Mouse (Mus musculus): Measurements from ENCODE around the gene Dusp7. TPM values are rescaled to one million over a fixed set of nuclear protein-coding genes. Genes with fewer than 3 reads are reported as not detected.
A peak's percentile ranks its signal among the peaks of the same experiment; 100 is the strongest.

Dusp7 gene
- polyA plus RNA-seq, 1 experiment from 2014 or later = 3.8 TPM

- 71% methylated on average over 10 of the region's 10 CpGs for WGBS (ENCODE audit: insufficient replicate concordance)
- Histone ChIP-seq H3K36me3 (no peaks in the 10 kb centered on the region), H3K9ac (no peak overlapping the region), H3K4me2 (no peak overlapping the region), H3K9me3 (replicated peaks) (no peaks in the 10 kb centered on the region), H3K27ac (no peak overlapping the region), H3K4me1 (replicated peaks) (peaks cover 30% of the 10 kb centered on the region), H3K27me3 (no peaks in the 10 kb centered on the region), H3K4me3 (replicated peaks) (no peak overlapping the region)
- ATAC-seq (ENCODE audit: low read depth) (no peak), DNase-seq (no peak)
Measured at GRCm38 (mm10) chr9:106355217-106355974, 13.0 kb upstream of the Dusp7 start.

GRCm38 (mm10) chr9:106355975-106356286 is 12.5 kb upstream of the Dusp7 start:
- Histone ChIP-seq H3K4me2 (no peak overlapping the region), H3K4me1 (replicated peaks) (peaks cover 30% of the 10 kb centered on the region), H3K4me3 (replicated peaks) (no peak overlapping the region), H3K36me3 (no peaks in the 10 kb centered on the region), H3K27ac (no peak overlapping the region; the same call in 1 of the 2 replicates), H3K27me3 (no peaks in the 10 kb centered on the region), H3K9me3 (replicated peaks) (no peaks in the 10 kb centered on the region), H3K9ac (no peak overlapping the region)
- no peak for DNase-seq
- ATAC-seq (ENCODE audit: low read depth) = no peak

- H3K4me1 ChIP-seq (replicated peaks) = peaks cover 30% of the 10 kb centered on the region
- no peak overlapping the region for H3K9ac ChIP-seq
- no peak overlapping the region for H3K4me3 ChIP-seq (replicated peaks)
- H3K9me3 ChIP-seq (replicated peaks) = no peaks in the 10 kb centered on the region
- 58% methylated on average over 10 of the region's 10 CpGs for WGBS (ENCODE audit: insufficient replicate concordance)
- H3K27ac ChIP-seq = no peak overlapping the region; the same call in 1 of the 2 replicates
- ATAC-seq (ENCODE audit: low read depth) = no peak
- no peaks in the 10 kb centered on the region for H3K27me3 ChIP-seq
- DNase-seq = no peak
- no peaks in the 10 kb centered on the region for H3K36me3 ChIP-seq
- no peak overlapping the region for H3K4me2 ChIP-seq
Measured at GRCm38 (mm10) chr9:106356323-106356844, 12.0 kb upstream of the Dusp7 start.

- Histone ChIP-seq H3K27ac (no peak overlapping the region), H3K4me1 (replicated peaks) (peaks cover 30% of the 10 kb centered on the region), H3K9ac (no peak overlapping the region), H3K9me3 (replicated peaks) (no peaks in the 10 kb centered on the region), H3K36me3 (no peaks in the 10 kb centered on the region), H3K27me3 (no peaks in the 10 kb centered on the region), H3K4me2 (no peak overlapping the region), H3K4me3 (replicated peaks) (no peak overlapping the region)
- WGBS (ENCODE audit: insufficient replicate concordance) = 73% methylated on average over 3 of the region's 3 CpGs
- DNase-seq (no peak), ATAC-seq (ENCODE audit: low read depth) (no peak)
Measured at GRCm38 (mm10) chr9:106357167-106357566, 11.3 kb upstream of the Dusp7 start.

GRCm38 (mm10) chr9:106359297-106359696 is 9.1 kb upstream of the Dusp7 start:
- DNase-seq (no peak), ATAC-seq (ENCODE audit: low read depth) (no peak)
- peaks cover 19% of the 10 kb centered on the region for H3K4me1 ChIP-seq (replicated peaks)
- WGBS (ENCODE audit: insufficient replicate concordance) = 60% methylated on average over 6 of the region's 6 CpGs
- H3K9me3 ChIP-seq (replicated peaks) = no peaks in the 10 kb centered on the region
- H3K4me3 ChIP-seq (replicated peaks) = no peak overlapping the region
- no peak overlapping the region for H3K9ac ChIP-seq
- no peaks in the 10 kb centered on the region for H3K27me3 ChIP-seq
- H3K27ac ChIP-seq = no peak overlapping the region
- no peak overlapping the region for H3K4me2 ChIP-seq
- H3K36me3 ChIP-seq = no peaks in the 10 kb centered on the region

GRCm38 (mm10) chr9:106361140-106361539 is 7.3 kb upstream of the Dusp7 start:
- WGBS (ENCODE audit: insufficient replicate concordance) = 70% methylated on average over 6 of the region's 6 CpGs
- Histone ChIP-seq H3K4me3 (replicated peaks) (no peak overlapping the region), H3K9me3 (replicated peaks) (no peaks in the 10 kb centered on the region), H3K27me3 (peaks cover 7% of the 10 kb centered on the region; the same call in 1 of the 2 replicates), H3K36me3 (no peaks in the 10 kb centered on the region), H3K9ac (no peak overlapping the region), H3K27ac (no peak overlapping the region), H3K4me1 (replicated peaks) (peaks cover 16% of the 10 kb centered on the region), H3K4me2 (no peak overlapping the region)
- no peak for ATAC-seq (ENCODE audit: low read depth)
- no peak for DNase-seq

DNA sequence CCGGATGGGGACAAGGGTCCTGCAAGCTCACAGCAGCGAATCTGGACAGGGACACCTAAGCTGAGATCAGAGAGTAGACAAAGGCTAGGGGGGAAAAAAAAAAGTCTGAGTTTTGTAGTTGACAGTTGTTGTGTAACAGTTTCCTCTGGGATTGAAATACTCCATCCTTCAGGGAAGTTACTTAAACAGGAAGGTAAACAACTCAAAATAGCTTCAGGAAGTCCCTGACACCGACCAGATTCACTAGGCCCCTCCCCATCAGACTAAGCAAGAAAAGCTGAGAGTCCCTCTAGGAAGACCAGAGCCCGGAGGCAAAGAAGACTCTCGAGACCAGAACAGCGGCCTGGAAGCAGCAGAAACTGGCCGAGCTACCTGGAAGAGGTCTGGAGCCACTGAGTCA is 3.1 kb upstream of the Dusp7 start:
- Histone ChIP-seq H3K36me3 (no peaks in the 10 kb centered on the region), H3K27me3 (peaks cover 28% of the 10 kb centered on the region), H3K4me3 (replicated peaks) (no peak overlapping the region), H3K4me2 (no peak overlapping the region), H3K4me1 (replicated peaks) (peaks cover 50% of the 10 kb centered on the region), H3K9ac (no peak overlapping the region), H3K9me3 (replicated peaks) (no peaks in the 10 kb centered on the region), H3K27ac (no peak overlapping the region; the same call in 1 of the 2 replicates)
- ATAC-seq (ENCODE audit: low read depth) = no peak
- no peak for DNase-seq
- 32% methylated on average over 7 of the region's 7 CpGs for WGBS (ENCODE audit: insufficient replicate concordance)

- Histone ChIP-seq H3K4me3 (replicated peaks) (no peak overlapping the region), H3K9ac (no peak overlapping the region), H3K36me3 (peaks cover 7% of the 10 kb centered on the region), H3K27me3 (peaks cover 29% of the 10 kb centered on the region), H3K4me2 (no peak overlapping the region), H3K4me1 (replicated peaks) (peaks cover 59% of the 10 kb centered on the region), H3K9me3 (replicated peaks) (no peaks in the 10 kb centered on the region), H3K27ac (no peak overlapping the region)
- 50% methylated on average over 1 of the region's 1 CpGs for WGBS (ENCODE audit: insufficient replicate concordance)
- ATAC-seq (ENCODE audit: low read depth) (no peak), DNase-seq (no peak)
Measured at GRCm38 (mm10) chr9:106366188-106366587, 2.2 kb upstream of the Dusp7 start.

DNA sequence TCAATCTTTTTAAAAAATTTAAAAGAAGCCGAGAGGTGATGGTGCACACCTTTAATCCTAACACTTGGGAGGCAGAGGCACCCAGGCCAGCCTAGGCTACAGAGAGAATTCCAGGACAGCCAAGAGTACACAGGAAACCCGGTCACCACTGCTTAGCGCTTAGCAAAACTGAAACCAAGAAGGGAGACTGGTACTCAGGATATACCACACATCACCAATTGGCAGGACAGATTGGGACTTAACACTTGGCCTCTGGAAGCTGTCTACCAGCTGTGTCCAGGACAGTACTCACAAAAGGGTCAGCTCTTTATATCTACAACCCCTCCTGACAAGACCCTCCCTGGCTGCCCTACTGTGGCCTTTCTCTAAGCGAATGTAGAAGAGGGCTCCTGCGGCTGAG is 1.4 kb upstream of the Dusp7 start:
- no peak overlapping the region for H3K27ac ChIP-seq
- no peak for DNase-seq
- peak overlapping the region; percentile 95 for H3K4me2 ChIP-seq
- H3K9ac ChIP-seq = peak overlapping the region; percentile 63
- WGBS (ENCODE audit: insufficient replicate concordance) = 22% methylated on average over 5 of the region's 5 CpGs
- ATAC-seq (ENCODE audit: low read depth) = no peak
- peaks cover 29% of the 10 kb centered on the region for H3K27me3 ChIP-seq
- peaks cover 13% of the 10 kb centered on the region for H3K36me3 ChIP-seq
- H3K4me3 ChIP-seq (replicated peaks) = peak overlapping the region; percentile 82
- H3K4me1 ChIP-seq (replicated peaks) = peaks cover 67% of the 10 kb centered on the region
- H3K9me3 ChIP-seq (replicated peaks) = no peaks in the 10 kb centered on the region

DNA sequence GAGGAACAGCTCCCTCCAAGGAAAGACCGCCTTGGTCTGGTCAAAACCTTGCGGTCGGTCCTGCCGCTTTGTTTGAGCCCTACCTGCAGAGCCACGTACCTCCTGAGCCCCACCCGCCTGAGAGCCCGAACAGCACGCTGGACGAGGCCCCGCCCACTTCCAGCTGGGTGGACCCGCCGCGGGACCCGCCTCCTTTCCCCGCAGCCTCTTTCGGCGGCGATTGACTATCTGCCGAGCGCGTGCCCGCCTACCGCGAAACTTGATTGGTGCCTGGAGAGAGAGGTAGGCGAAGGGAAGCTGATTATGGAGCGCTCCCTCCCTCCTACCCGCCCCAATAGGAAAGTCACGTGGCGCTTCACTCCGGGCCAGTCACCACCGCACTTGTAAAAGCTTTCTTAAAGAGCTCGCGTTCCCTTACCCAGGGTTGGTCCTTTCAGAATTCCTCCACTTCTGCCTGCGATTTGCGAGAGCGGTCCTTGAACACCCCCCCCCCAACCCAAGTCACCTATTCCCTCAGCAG is 780 bp upstream of the Dusp7 start:
- under 1% methylated on average over 36 of the region's 36 CpGs for WGBS (ENCODE audit: insufficient replicate concordance)
- peak overlapping the region; percentile 89 for H3K9ac ChIP-seq
- H3K4me3 ChIP-seq (replicated peaks) = peak overlapping the region; percentile 82
- ATAC-seq (ENCODE audit: low read depth) (peak; percentile 91), DNase-seq (peak; percentile 98)
- peaks cover 29% of the 10 kb centered on the region for H3K27me3 ChIP-seq
- H3K27ac ChIP-seq = peak overlapping the region; percentile 88
- peaks cover 73% of the 10 kb centered on the region for H3K4me1 ChIP-seq (replicated peaks)
- no peaks in the 10 kb centered on the region for H3K9me3 ChIP-seq (replicated peaks)
- peak overlapping the region; percentile 95 for H3K4me2 ChIP-seq
- H3K36me3 ChIP-seq = peaks cover 20% of the 10 kb centered on the region

DNA sequence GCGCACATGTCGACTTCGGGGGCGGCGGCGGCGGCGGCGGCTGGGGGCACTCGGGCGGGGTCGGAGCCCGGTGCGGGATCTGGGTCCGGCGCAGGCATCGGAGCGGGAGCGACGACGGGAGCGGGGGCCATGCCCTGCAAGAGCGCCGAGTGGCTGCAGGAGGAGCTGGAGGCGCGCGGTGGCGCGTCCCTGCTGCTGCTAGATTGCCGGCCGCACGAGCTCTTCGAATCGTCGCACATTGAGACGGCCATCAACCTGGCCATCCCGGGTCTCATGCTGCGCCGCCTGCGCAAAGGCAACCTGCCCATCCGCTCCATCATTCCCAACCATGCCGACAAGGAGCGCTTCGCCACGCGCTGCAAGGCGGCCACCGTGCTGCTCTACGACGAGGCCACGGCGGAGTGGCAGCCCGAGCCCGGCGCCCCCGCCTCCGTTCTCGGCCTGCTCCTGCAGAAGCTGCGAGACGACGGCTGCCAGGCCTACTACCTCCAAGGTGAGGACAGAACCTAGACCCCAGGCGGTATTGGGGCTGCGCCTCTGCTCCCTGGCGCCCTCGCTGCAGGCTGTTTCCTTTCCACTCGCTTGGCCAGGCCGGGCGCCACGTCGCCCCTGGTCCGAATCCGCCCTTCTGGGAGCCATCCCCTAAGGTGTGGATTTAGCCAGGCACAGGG is 534 bp downstream of the Dusp7 start:
- H3K4me3 ChIP-seq (replicated peaks) = peak overlapping the region; percentile 82
- DNase-seq (peak; percentile 28), ATAC-seq (ENCODE audit: low read depth) (0 out of 2 replicates have a peak, but pooled peaks have one; percentile 6)
- WGBS (ENCODE audit: insufficient replicate concordance) = under 1% methylated on average over 72 of the region's 72 CpGs
- H3K9me3 ChIP-seq (replicated peaks) = no peaks in the 10 kb centered on the region
- H3K27ac ChIP-seq = peak overlapping the region; percentile 88
- H3K27me3 ChIP-seq = peaks cover 29% of the 10 kb centered on the region
- peak overlapping the region; percentile 89 for H3K9ac ChIP-seq
- H3K4me2 ChIP-seq = peak overlapping the region; percentile 95
- peaks cover 33% of the 10 kb centered on the region for H3K36me3 ChIP-seq
- H3K4me1 ChIP-seq (replicated peaks) = peaks cover 70% of the 10 kb centered on the region

All from liver, embryonic 13.5 days (tissue).